Mouse (Mus musculus) natural killer cell, adult 2 months (primary cell): ENCODE data around the gene Ralgapa2.
"Not testable (repeated sequence)": the region's sequence is repeated elsewhere in the genome, so short reads cannot be mapped to it uniquely, and the experiment has no call there.

Experiments used
- DNase-seq, 2 experiments: peaks; one replicate each; pipeline ENCODE4 v3.0.0; 2022; ENCODE audit warnings: low spot score in 2 of 2

Gene Ralgapa2

DNA sequence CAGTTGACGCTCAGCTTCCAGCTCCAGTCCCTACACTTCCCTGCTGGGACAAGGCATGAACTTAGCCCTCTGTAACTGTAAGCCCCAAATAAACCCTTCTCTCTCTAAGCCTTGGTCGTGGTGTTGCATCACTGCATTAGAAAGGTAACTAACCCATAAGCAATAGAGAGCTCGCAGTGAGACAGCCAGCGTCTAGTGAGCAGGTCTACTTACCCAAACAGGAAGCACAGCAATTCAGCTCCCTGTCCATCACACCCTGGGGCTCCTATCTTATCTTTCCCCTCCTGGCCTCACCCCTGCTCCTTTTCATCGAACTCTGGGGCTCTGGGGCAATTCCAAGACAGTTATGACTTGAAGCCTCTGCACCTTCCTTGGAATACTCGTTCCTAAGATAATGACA is 13.8 kb downstream of the Ralgapa2 start:
- DNase-seq: no peak

DNA sequence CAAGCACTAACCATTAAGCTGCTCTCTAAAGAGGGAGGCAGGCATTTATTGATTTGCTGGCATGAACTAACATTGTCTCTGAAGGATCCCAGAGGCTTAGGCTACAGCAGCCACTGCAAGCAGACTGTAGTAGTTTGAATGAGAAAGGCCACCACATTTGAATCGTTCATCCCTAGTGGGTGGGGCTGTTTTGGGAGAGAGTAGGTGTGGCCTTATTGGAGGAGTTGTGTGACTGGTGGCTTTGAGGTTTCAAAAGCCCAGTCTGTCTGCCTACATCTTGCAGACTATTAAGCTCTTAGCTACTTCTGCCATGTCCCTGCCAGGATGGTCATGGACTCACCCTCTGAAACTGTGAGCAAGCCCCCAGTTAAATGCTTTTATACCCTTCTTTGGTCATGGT is 15.1 kb downstream of the Ralgapa2 start:
- DNase-seq: no peak

DNA sequence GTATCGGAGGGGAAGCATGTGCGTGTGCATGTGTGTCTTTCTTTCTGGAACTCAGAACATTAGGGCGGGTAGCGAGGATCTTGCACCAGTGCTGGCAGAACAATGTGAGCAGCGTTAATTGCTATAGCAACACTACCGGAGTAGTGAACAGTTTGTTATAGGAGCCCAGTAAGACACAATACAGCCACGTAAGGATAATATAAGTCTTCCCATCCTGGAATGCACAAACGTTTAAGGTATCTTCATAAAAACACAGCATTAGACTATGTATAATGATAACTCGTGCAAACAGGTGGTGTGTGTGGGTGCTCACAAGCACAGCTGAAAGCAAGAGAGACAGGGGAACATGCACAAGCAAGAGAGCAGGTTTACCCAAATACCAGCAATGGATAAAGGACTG is 16.4 kb downstream of the Ralgapa2 start:
- no peak for DNase-seq

DNA sequence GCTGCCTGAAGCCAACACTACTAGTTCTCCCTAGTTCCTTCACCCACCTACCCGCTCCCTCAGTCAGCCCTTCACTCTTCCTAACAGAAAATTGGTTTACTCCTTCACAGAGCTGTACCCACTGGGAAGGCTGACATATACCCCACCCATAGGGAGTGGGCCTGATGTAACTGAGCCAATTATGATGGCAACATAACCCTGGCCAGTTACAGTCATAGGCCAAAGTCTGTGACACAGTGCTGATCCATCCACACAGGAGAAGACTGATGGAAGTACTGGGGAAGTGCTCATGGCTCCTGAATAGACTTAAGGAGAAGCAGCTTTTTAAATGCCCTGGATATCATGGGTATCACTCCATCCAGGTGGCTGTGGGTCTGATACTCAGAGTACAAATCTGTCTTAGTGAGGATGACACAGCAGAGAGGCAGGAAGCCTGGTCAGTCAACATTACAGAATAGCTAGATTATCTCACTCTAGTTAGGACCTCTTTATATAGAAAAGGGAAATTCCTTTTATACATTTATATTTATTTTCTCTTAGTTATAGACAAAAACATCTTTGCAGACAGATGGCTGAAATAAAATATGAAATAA is 18.7 kb downstream of the Ralgapa2 start:
- no peak for DNase-seq

DNA sequence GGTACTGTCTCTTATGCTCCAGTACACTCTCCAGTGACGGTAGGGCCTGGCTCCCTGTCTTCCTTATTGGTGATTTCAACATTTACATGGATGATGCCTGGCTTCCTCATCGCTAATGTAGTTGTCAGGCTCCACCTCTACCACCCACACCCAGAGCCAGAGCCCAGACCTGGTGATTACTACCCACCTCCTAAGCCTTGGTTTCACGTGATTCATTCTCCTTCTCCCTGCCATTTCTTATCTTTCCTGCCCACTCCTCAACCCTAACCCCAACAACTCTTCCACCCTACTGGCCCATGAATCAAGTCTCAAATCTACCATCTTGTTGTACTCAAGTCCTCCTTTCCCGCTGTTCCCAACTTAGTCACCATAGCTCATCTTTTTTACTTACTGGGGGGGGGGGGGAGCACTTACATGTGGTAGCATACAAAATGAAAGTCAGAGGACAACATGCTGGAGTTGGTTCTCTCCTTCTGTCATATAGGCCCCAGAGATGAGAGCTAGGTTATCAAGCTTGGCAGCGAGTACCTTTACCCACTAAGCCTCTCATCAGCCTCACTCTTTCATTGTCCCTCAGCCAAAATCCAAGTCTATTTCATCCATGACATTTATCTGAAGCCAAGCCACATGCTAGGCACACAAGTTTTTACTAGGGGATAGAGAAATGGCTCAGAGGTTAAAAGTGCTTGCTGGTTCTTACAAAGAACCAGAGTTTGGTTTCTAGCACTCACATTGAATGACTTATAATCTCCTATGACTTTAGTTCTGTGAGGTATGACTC is 20.1 kb downstream of the Ralgapa2 start:
- no peak for DNase-seq

DNA sequence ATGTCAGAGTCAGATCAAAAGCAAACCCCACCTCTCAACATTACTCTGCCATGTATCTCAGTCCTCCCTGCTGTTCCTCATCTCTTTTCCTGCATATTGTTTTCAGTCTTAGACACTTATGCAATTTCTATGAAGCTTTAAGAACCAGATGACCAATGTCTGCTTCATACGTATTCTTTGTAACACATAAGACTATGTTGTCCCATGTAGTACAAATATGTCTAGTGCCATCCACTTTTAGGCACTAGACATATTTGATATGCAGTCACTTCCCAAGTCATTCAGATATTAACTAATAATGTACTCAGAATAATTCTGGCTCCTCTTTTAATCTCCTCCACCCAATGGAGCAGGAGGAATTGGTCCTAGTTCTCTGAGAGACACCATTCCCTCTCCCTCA is 21.2 kb downstream of the Ralgapa2 start:
- no peak for DNase-seq

DNA sequence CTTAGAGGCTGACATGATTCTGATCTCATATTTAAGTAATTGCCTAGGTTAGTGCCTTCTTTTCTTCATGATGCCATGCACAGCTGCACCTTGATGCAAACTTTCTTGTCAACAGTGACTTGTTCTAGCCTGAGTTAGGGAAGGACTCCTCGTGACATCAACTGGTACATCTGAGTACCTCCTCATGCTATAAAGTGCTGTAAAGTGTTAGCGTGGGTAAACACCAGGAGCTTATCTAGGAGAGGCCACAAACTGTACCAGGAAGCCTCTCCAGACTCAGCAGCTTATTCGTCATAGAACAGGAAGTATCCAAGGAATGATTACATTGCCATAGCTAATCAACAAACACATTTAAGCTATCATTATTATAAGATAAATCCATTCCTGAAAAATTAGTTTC is 23.9 kb downstream of the Ralgapa2 start:
- DNase-seq: no peak

DNA sequence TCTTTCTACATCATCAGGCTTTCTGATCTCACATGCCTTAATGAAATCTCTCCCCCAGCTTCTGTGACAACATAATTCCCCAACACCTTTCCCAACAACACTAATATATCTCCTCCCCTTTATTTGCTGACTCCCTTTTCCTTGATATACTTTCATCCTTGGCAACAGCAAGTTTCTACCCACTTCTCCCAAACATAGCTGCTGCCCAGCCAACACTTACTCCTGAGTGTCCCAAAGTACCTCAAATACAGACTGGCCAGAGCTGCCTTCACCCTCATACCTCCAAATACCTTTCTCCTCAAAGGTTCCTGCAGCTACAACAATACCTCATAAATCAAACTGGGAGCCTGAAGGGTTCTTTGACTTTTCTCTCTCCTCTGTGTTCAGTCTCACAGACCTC is 29.3 kb downstream of the Ralgapa2 start:
- no peak for DNase-seq

DNA sequence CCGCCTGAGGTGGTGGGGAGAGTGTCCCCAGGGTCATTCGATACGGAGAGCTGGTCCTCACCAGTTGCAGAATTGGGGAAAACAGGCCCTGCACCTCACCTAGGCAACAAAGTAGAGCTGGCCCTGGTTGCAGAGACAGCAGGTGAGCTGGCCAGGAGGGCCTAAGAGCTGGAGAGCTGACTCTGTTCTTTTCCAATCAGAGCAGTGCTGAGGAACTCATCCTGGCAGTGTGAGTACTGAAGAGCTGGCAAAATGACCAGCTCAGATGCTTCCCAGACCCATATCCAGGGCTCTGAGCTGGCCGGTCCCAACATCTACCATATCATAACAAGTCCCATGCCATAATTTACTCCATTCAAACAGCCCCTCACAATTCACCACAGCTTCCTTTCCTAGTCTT is 34.7 kb downstream of the Ralgapa2 start:
- no peak for DNase-seq

DNA sequence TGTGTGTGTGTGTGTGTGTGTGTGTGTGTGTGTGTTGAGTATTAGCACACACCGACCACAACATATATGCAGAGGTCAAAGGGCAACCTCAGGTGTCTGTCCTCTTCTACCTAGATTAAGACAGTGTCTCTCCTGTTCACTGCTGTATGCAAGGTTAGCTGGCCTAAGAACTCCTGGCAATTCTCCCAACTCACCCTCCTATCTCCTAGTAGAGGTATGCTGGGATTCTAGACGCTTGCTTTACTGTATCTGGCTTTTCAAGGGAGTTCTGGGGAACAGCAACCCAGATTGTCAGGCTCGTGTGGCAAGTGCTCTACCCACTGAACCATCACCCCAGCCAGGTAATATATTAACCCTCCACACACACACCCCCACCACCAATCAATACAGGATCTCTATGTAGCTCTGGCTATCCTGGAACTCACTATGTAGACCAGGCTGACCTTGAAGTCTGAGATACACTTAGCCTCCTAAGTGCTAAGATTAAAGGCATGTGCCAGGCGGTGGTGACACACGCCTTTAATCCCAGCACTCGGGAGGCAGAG is 35.6 kb downstream of the Ralgapa2 start:
- no peak for DNase-seq

DNA sequence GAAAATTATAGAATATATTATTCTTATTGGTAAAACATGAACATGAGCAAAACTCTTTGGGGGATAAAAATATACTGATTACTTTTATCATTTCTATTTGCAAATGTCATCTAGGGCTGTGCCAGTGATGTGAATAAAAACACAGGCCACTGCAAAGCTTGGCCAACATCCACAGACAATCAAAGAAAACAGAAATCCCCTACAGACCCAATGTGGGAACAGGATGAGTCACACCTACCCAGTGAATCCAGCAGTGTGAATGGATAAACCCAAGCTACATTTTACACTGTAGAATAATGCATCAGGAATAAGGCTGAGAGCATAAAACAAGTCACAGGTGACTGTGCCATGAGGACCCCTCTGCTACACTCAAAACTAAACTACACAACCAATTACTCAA is 36.1 kb downstream of the Ralgapa2 start:
- no peak for DNase-seq

DNA sequence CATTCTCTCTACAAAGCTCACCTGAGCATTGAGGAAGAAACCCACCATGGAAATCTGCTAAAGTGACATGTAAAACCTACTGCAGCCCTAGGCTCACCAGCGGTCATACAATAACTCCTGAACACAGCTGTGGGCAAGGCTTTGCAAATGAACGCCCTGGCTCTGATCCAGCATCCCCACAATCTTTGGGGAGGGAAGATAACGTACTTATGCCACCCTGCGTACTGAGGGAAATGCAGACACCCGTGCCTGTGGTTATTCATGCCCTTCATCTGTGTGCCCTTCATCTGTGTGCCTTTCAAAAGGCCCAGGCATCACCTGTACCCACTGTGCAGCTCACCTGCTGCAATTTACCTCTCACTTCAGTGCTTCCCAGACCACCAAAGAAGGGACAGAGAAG is 41.2 kb downstream of the Ralgapa2 start:
- no peak for DNase-seq

DNA sequence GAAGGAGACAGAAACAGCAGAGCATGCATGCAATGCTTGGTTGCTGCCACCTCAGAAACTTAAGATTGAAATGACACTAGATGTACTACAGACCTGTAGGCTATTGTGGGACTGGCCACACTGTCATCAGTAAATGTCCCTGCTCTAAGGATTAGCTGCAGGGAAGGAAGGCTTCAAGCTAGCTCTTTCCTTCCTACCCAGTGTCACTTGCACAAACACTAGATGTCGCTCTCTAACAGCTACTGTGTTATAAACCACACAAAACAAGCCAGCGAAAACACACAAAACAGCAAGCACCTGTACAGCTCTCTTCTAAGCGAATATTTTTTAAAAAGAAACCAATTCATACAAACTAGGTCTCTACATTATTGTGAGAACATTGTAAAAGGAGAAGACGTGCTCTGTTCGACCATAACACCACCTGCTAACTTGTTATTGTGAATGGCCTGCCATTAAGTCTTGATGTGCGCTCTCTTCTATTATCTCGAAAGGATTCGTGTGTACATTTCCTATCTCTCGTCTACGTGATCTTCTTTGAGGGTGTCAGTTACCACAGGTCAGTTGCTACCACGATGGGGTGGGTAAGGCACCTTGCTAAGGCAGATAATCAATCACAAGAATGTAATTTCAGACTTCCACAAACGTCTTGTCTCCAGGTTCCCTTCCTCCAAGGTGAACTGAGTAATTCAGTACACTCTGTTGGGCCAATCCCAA is 42.3 kb downstream of the Ralgapa2 start:
- DNase-seq: no peak

DNA sequence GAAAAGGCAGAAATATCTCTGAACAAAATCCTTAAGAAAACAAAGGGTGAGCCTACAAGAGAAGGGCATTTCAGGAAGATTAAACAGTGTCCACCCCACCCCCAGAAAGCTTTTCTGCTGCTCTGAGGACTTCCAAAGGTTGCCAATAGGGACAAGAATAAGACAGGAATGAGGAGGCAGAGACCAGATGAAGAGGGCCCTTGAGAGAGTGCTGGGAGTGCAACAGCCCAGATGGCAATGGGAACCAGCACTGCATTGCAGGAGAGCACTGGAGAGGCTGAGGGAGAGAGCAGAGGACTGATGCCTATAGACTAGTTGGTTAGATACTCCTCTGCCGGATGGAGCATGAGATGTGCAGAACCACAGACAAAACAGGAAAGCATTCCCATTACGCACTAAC is 43.2 kb downstream of the Ralgapa2 start:
- no peak for DNase-seq

DNA sequence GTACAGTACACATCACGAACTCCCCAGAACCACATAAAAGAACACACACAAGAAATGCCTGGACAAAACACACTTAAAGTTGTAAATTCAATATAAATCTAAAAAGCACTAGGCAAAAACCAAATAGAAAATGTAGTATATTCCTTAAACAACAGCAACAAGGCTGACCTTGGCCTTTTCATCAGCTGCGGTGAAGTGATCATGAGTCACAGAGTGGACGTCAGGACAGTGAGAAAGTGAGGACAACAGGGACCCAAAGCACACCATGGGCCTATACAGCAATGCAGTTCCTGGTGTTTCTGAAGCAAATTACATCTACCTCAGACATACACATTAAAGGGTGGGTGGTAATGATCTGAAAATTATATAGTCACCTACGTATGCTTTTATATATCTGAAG is 44.1 kb downstream of the Ralgapa2 start:
- DNase-seq: no peak

DNA sequence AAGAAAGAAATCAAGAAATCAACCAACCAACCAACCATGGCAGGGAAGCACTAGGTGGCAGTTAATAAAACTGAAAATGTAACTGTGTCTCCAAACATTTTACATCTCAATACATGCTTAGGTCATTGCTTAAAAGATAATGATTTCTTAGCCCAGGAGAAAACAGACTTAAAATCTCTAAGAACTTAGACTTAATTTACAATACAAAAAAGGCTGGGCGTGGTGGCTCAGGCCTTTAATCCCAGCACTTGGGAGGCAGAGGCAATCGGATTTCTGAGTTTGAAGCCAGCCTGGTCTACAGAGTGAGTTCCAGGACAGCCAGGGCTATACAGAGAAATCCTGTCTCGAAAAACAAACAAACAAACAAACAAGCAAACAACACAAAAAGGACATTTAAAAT is 45.3 kb downstream of the Ralgapa2 start:
- DNase-seq: not testable (repeated sequence)

DNA sequence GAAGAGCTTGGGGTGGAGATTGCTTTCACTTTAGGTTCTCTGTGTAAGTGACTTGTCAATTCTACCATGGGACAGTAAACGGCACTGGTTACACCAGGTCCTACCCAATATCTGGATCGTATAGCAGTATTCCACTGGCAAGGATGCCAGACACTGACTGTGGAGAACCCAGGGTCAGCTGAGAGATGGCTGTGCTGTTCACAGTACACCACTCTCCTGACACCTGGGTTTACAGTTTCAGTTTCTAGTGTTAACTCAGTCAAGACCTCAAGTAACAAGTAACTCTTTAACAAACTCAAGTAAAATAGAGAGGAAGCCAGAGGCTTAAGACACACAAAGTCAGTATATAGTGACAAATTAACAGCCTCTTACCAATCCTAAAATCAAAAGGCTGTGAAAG is 54.6 kb downstream of the Ralgapa2 start:
- DNase-seq: no peak

DNA sequence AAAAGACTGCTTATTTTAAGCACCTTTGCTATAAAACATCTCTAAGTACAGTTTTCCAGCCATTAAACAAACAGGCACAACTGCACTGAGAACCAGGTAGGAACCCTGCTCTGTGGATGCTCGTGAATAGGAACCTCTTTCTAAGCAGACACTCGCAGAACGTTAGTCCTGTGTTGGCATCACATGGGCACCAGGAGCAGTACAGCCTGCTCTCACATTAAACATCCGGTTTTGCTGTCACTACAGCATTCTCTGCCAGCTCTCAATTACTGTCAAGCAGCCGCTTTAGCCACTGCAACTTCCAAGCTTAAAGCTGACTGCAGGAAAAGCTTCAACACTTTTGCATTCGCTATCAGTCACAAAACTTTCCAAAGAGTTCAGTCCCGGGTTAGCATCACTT is 55.5 kb downstream of the Ralgapa2 start:
- DNase-seq: no peak

DNA sequence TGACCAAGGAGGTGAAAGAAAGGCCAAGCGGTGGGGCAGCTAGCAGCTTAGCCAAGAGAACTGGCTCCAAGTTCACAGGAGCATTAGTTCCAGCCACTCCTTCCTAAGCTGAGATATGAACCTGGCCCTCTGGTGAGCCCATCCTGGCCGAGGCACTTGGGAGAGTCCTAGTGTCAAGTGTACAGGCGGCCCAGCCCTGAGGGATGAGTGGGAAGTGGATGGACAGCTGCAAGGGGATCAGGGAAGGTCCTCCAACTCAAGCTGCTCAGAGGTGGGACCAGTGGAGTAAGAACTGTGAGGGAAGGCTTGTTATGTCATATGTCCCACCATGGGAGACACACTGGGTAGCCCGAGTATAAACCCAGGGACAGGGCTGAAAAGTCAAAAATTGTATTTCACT is 56.1 kb downstream of the Ralgapa2 start:
- DNase-seq: no peak

DNA sequence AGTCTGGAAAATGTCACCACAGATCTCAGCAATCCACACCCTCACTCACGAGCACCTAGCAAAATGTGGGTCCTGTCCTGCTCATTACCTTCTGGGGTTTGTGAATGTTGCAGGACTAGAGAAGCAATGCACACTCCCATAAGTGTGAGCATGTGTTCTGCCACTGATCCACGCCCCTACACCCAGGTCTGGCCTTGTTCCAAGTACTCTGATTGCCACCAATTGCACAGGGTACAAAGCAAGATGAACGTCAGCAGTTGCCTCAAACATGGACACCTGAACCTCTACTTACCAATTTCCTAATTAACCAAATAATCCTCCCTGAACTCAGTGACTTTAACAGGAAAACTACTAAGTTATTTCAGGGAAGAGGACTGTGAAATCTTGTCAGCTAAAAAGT is 68.1 kb downstream of the Ralgapa2 start:
- no peak for DNase-seq

DNA sequence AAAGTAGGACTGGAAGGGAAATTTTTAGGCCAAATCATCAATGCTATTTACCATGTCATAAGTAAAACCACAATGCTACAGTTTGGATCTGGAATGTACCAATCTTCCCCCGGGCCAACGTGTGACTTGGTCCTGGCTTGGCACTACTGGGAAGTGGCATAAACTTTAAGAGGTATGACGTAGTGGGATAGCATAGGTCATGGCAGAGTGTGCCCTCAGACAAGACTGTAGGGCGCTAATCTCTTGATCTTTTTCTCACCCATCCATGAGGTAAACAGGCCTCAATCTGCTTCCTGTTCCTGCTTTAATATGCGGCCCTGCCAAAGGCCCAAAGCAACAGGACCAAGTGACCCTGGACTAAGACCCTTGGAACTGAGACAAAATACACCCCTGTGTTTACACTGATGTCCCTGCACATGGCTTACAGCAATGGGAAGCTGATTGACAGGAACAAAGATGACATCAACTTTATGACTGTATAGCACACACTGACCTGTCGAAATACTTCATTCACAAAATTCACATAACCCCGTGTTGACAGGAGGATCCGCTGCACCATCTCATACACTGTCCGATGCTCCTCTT is 68.8 kb downstream of the Ralgapa2 start:
- no peak for DNase-seq

DNA sequence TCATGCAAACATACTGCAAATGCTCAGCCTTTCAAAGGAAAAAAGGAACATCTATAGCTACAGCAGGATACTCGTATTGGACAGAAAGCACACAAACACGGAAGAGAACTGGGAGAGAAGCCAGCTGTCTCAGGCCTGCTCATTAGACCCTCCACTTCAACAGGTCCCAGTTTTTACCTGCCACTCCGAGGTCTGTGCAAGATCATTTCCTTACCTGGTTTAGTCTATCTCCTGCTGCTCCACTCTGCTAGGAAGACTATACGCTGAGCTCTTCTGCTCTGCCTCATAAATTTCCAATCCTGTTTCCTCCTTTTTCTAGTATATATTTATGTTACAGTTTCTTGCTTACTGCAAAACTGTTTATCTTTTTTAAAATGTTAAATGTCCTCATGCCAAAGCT is 70.4 kb downstream of the Ralgapa2 start:
- DNase-seq: no peak

DNA sequence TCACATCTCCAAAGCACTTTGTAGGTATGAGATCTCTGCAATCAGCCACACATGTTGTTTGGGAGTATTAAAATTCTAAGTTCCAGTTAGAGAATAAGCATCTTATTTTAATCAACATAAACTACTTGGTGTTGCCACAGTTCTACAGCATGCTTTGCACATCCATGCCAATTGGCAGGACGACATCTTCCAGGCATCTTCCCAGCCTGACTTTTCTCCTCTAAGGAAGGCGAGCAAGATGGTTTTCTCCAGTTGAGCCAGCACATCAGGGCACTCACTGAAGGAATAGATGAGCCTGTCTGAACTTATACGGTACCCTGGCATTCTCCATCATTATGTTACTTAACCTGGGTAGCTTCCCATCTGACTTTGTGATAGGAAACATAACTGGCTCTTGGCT is 83.4 kb downstream of the Ralgapa2 start:
- DNase-seq: no peak
